Mouse (Mus musculus): ENCODE data around the gene Rfx2. TPM values are rescaled to one million over a fixed set of nuclear protein-coding genes. Genes with fewer than 3 reads are reported as not detected.

The Rfx2 gene
- total RNA-seq, 2 experiments from 2014 or later, result 2.1 to 2.4 TPM

- DNase-seq (ENCODE audit: low spot score in 2 of 2), result no peak
- intact Hi-C loops (cut with DNase I), result no loop called here
Observed at GRCm38 (mm10) chr17:56840524-56840923, 9.7 kb upstream of the Rfx2 start.

- intact Hi-C loops (cut with DNase I), result no loop called here
- DNase-seq (ENCODE audit: low spot score in 2 of 2), result no peak
Observed at GRCm38 (mm10) chr17:56836336-56836735, 5.5 kb upstream of the Rfx2 start.

- intact Hi-C loops (cut with DNase I), result no loop called here
Observed at GRCm38 (mm10) chr17:56833381-56833780, 2.6 kb upstream of the Rfx2 start.

GRCm38 (mm10) chr17:56832918-56833317 lies 2.1 kb upstream of the Rfx2 start:
- intact Hi-C loops (cut with DNase I), result no loop called here
- no peak for DNase-seq (ENCODE audit: low spot score in 2 of 2)

More at GRCm38 (mm10) chr17:56833381-56833780, 2.6 kb upstream of the Rfx2 start:
- no peak for DNase-seq (ENCODE audit: low spot score in 2 of 2)

GRCm38 (mm10) chr17:56831111-56831816 lies 451 bp upstream of the Rfx2 start:
- intact Hi-C loops (cut with DNase I), result no loop called here

GRCm38 (mm10) chr17:56829795-56830194 lies 1.0 kb downstream of the Rfx2 start:
- intact Hi-C loops (cut with DNase I), result no loop called here
- no peak for DNase-seq (ENCODE audit: low spot score in 2 of 2)

More at GRCm38 (mm10) chr17:56831111-56831816, 451 bp upstream of the Rfx2 start:
- peak; percentile 98 to 99 for DNase-seq (ENCODE audit: low spot score in 2 of 2)

GRCm38 (mm10) chr17:56829171-56829570 lies 1.6 kb downstream of the Rfx2 start:
- intact Hi-C loops (cut with DNase I), result no loop called here
- DNase-seq (ENCODE audit: low spot score in 2 of 2), result no peak

- intact Hi-C loops (cut with DNase I), result no loop called here
- peak in 1 of 2 experiments; percentile 73 for DNase-seq (ENCODE audit: low spot score in 2 of 2)
Observed at GRCm38 (mm10) chr17:56826718-56827117, 4.1 kb downstream of the Rfx2 start.

GRCm38 (mm10) chr17:56823352-56823751 lies 7.5 kb downstream of the Rfx2 start:
- intact Hi-C loops (cut with DNase I), result no loop called here
- DNase-seq (ENCODE audit: low spot score in 2 of 2), result no peak

- no peak for DNase-seq (ENCODE audit: low spot score in 2 of 2)
- intact Hi-C loops (cut with DNase I), result no loop called here
Observed at GRCm38 (mm10) chr17:56822380-56822779, 8.4 kb downstream of the Rfx2 start.

GRCm38 (mm10) chr17:56819694-56820111 lies 11.1 kb downstream of the Rfx2 start:
- peak in 1 of 2 experiments; percentile 59 for DNase-seq (ENCODE audit: low spot score in 2 of 2)
- intact Hi-C loops (cut with DNase I), result no loop called here

- no peak for DNase-seq (ENCODE audit: low spot score in 2 of 2)
- intact Hi-C loops (cut with DNase I), result no loop called here
Observed at GRCm38 (mm10) chr17:56819032-56819545, 11.7 kb downstream of the Rfx2 start.

GRCm38 (mm10) chr17:56818067-56818636 lies 12.7 kb downstream of the Rfx2 start:
- DNase-seq (ENCODE audit: low spot score in 2 of 2), result no peak
- intact Hi-C loops (cut with DNase I), result no loop called here

- DNase-seq (ENCODE audit: low spot score in 2 of 2), result no peak
- intact Hi-C loops (cut with DNase I), result no loop called here
Observed at GRCm38 (mm10) chr17:56815057-56815345, 15.8 kb downstream of the Rfx2 start.

- intact Hi-C loops (cut with DNase I), result loop anchor here (5.0 kb wide), 2 partner anchors 183 to 523 kb away; partner anchors contain the start of gene Alkbh7
- DNase-seq (ENCODE audit: low spot score in 2 of 2), result peak; percentile 84 to 89
Observed at GRCm38 (mm10) chr17:56814316-56815056, 16.3 kb downstream of the Rfx2 start.

GRCm38 (mm10) chr17:56810245-56810644 lies 20.6 kb downstream of the Rfx2 start:
- peak; percentile 78 to 87 for DNase-seq (ENCODE audit: low spot score in 2 of 2)
- intact Hi-C loops (cut with DNase I), result loop anchor here (5.0 kb wide), 2 partner anchors 187 to 527 kb away; partner anchors contain the start of gene Alkbh7

- peak; percentile 84 to 85 for DNase-seq (ENCODE audit: low spot score in 2 of 2)
Observed at GRCm38 (mm10) chr17:56808518-56808917, 22.3 kb downstream of the Rfx2 start.

GRCm38 (mm10) chr17:56805784-56806183 lies 25.0 kb downstream of the Rfx2 start:
- DNase-seq (ENCODE audit: low spot score in 2 of 2), result no peak
- intact Hi-C loops (cut with DNase I), result loop anchor here (5.0 to 10.0 kb wide), 3 partner anchors 92 to 359 kb away; no protein-coding TSS in a partner anchor

More at GRCm38 (mm10) chr17:56808518-56808917, 22.3 kb downstream of the Rfx2 start:
- intact Hi-C loops (cut with DNase I), result loop anchor here (2.0 to 10.0 kb wide), 4 partner anchors 50 to 356 kb away; no protein-coding TSS in a partner anchor

GRCm38 (mm10) chr17:56804952-56805351 lies 25.9 kb downstream of the Rfx2 start:
- intact Hi-C loops (cut with DNase I), result loop anchor here (5.0 to 10.0 kb wide), 3 partner anchors 92 to 360 kb away; no protein-coding TSS in a partner anchor

GRCm38 (mm10) chr17:56802065-56802464 lies 28.7 kb downstream of the Rfx2 start:
- no peak for DNase-seq (ENCODE audit: low spot score in 2 of 2)
- intact Hi-C loops (cut with DNase I), result loop anchor here (10.0 kb wide), 1 partner anchor 363 kb away; no protein-coding TSS in a partner anchor

More at GRCm38 (mm10) chr17:56804952-56805351, 25.9 kb downstream of the Rfx2 start:
- no peak for DNase-seq (ENCODE audit: low spot score in 2 of 2)

All from left cerebral cortex, postnatal 14 days (tissue).